Mouse (Mus musculus): ENCODE results near the gene Kcnq5.

- TF ChIP-seq TCF12 (IDR thresholded peaks at IDR 0.05; ENCODE audit: low read depth, low read length), result no peak
- TF ChIP-seq POLR2A (IDR thresholded peaks at IDR 0.05; ENCODE audit: control insufficient read depth in 1 of 2, insufficient read depth in 1 of 2, low read depth in 1 of 2, low read length in 2 of 2, poor library complexity in 1 of 2), result no peak
- no peak for TF ChIP-seq CHD1 (IDR thresholded peaks at IDR 0.05; ENCODE audit: low read depth, low read length)
- TF ChIP-seq CTCF (IDR thresholded peaks at IDR 0.05 in 2 of 3, conservative IDR thresholded peaks at IDR 0.05 in 1 of 3; ENCODE audit: control insufficient read depth in 1 of 3, insufficient read depth in 1 of 3, low read depth in 2 of 3, low read length in 3 of 3, poor library complexity in 1 of 3, severe bottlenecking in 1 of 3), result no peak
- no peak for TF ChIP-seq ZC3H11A (IDR thresholded peaks at IDR 0.05; ENCODE audit: low read depth, low read length)
- no peak for TF ChIP-seq KAT2A (conservative IDR thresholded peaks at IDR 0.05; ENCODE audit: low read depth, low read length)
- TF ChIP-seq RAD21 (IDR thresholded peaks at IDR 0.05; ENCODE audit: low read depth, low read length), result no peak
- no peak for TF ChIP-seq GABPA (IDR thresholded peaks at IDR 0.05; ENCODE audit: low read depth, low read length)
- TF ChIP-seq GATA1 (IDR thresholded peaks at IDR 0.05; ENCODE audit: low read depth, low read length), result no peak
- TF ChIP-seq CHD2 (IDR thresholded peaks at IDR 0.05; ENCODE audit: low read length), result no peak
Observed at GRCm38 (mm10) chr1:21927182-21927581, 34.6 kb downstream of the Kcnq5 start.
